Mouse (Mus musculus) MEL (cell line): ENCODE results near the gene Arhgap23. TPM values are rescaled to one million over a fixed set of nuclear protein-coding genes. Genes with fewer than 3 reads are reported as not detected.

ENCODE experiments used
- DNase-seq: peaks from one replicate; pipeline ENCODE4 v3.0.0; 2011; ENCODE audit warnings: low read depth, low spot score
- H3K27ac ChIP-seq: 2 replicates; pipeline ENCODE4 v1.5.1; 2012; ENCODE audit warnings: low read depth, mild to moderate bottlenecking, control low read depth, low read length, moderate library complexity; ENCODE audit not compliant: control insufficient read depth
- H3K27me3 ChIP-seq, 2 experiments: fragments of 150-350 bp in 1 of 2; sonication (generic) in 1 of 2; 2 replicates each; pipeline ENCODE4 v1.6.1; 2012; ENCODE audit warnings: low read length in 2 of 2, mild to moderate bottlenecking in 2 of 2, improper control_type of control experiment in 1 of 2, moderate library complexity in 1 of 2; ENCODE audit not compliant: insufficient read depth in 2 of 2, control insufficient read depth in 1 of 2
- H3K36me3 ChIP-seq, 2 experiments: 2 replicates each; pipeline ENCODE4 v1.6.1; 2012 to 2014; ENCODE audit warnings: low read length in 2 of 2, improper control_type of control experiment in 1 of 2, inconsistent platforms in 1 of 2, mild to moderate bottlenecking in 1 of 2; ENCODE audit not compliant: insufficient read depth in 2 of 2, control insufficient read depth in 1 of 2
- H3K4me1 ChIP-seq, 2 experiments: fragments of 150-350 bp in 1 of 2; sonication (generic) in 1 of 2; 2 replicates each; pipeline ENCODE4 v1.6.1; 2012; ENCODE audit warnings: low read length in 2 of 2, improper control_type of control experiment in 1 of 2, mild to moderate bottlenecking in 1 of 2; ENCODE audit not compliant: insufficient read depth in 2 of 2, control insufficient read depth in 1 of 2
- H3K4me3 ChIP-seq, 2 experiments: fragments of 150-350 bp in 1 of 2; sonication (generic) in 1 of 2; 2 replicates each; pipeline ENCODE4 v1.5.1; 2012; ENCODE audit warnings: low read depth in 2 of 2, low read length in 2 of 2, mild to moderate bottlenecking in 2 of 2, moderate library complexity in 2 of 2, control low read depth in 1 of 2, improper control_type of control experiment in 1 of 2; ENCODE audit not compliant: control insufficient read depth in 1 of 2, insufficient read depth in 1 of 2
- H3K79me2 ChIP-seq: 2 replicates; pipeline ENCODE4 v1.6.1; 2012; ENCODE audit warnings: mild to moderate bottlenecking, low read length, moderate library complexity; ENCODE audit not compliant: control insufficient read depth, poor library complexity, insufficient read depth
- H3K9ac ChIP-seq: 2 replicates; pipeline ENCODE4 v1.6.1; 2012; ENCODE audit warnings: low read depth, mild to moderate bottlenecking, control low read depth, low read length, moderate library complexity; ENCODE audit not compliant: control insufficient read depth, poor library complexity, severe bottlenecking
- H3K9me3 ChIP-seq: fragments of 150-350 bp; sonication (generic); replicated peaks from 2 replicates; pipeline ENCODE4 v1.6.1; 2012; ENCODE audit warnings: mild to moderate bottlenecking, low read length, improper control_type of control experiment, moderate library complexity; ENCODE audit not compliant: insufficient read depth
- BHLHE40 ChIP-seq: IDR thresholded peaks from 2 replicates; pipeline ENCODE4 v1.6.1; 2012; ENCODE audit warnings: low read depth, mild to moderate bottlenecking, inconsistent platforms, low read length, improper control_type of control experiment, borderline replicate concordance
- CHD2 ChIP-seq: IDR thresholded peaks from 2 replicates; pipeline ENCODE4 v1.6.1; 2011; ENCODE audit warnings: low read length, improper control_type of control experiment
- CTCF ChIP-seq, 3 experiments: IDR thresholded peaks in 2 of 3; conservative IDR thresholded peaks in 1 of 3; 2 replicates each; pipeline ENCODE4 v1.5.1; 2011 to 2012; ENCODE audit warnings: low read length in 3 of 3, low read depth in 2 of 3, mild to moderate bottlenecking in 2 of 3, improper control_type of control experiment in 1 of 3, inconsistent platforms in 1 of 3, mixed read lengths in 1 of 3, moderate library complexity in 1 of 3; ENCODE audit not compliant: control insufficient read depth in 1 of 3, insufficient read depth in 1 of 3, poor library complexity in 1 of 3, severe bottlenecking in 1 of 3
- ELF1 ChIP-seq: IDR thresholded peaks from 2 replicates; pipeline ENCODE4 v1.6.1; 2014; ENCODE audit warnings: low read depth, mild to moderate bottlenecking, inconsistent platforms, low read length, improper control_type of control experiment, moderate library complexity
- JUND ChIP-seq: IDR thresholded peaks from 2 replicates; pipeline ENCODE4 v1.6.1; 2011; ENCODE audit warnings: low read depth, mild to moderate bottlenecking, improper control_type of control experiment, low read length
- KAT2A ChIP-seq: conservative IDR thresholded peaks from 2 replicates; pipeline ENCODE4 v1.6.1; 2012; ENCODE audit warnings: low read depth, low read length, improper control_type of control experiment, inconsistent platforms
- MAX ChIP-seq: IDR thresholded peaks from 2 replicates; pipeline ENCODE4 v1.6.1; 2011; ENCODE audit warnings: low read length, improper control_type of control experiment
- MEF2A ChIP-seq: IDR thresholded peaks from 2 replicates; pipeline ENCODE4 v1.6.1; 2014; ENCODE audit warnings: low read depth, mild to moderate bottlenecking, inconsistent platforms, low read length, improper control_type of control experiment; ENCODE audit not compliant: poor library complexity, insufficient replicate concordance, severe bottlenecking; ENCODE audit errors: extremely low read depth
- MXI1 ChIP-seq: IDR thresholded peaks from 2 replicates; pipeline ENCODE4 v1.6.1; 2011; ENCODE audit warnings: mild to moderate bottlenecking, low read depth, low read length, improper control_type of control experiment
- MYB ChIP-seq: IDR thresholded peaks from 2 replicates; pipeline ENCODE4 v1.6.1; 2011; ENCODE audit warnings: mild to moderate bottlenecking, low read depth, low read length, improper control_type of control experiment
- MYC ChIP-seq: IDR thresholded peaks from 2 replicates; pipeline ENCODE4 v1.6.1; 2011; ENCODE audit warnings: low read depth, mild to moderate bottlenecking, low read length, improper control_type of control experiment, moderate library complexity
- NELFE ChIP-seq: IDR thresholded peaks from 2 replicates; pipeline ENCODE4 v1.6.1; 2011; ENCODE audit warnings: low read depth, low read length, improper control_type of control experiment
- NRF1 ChIP-seq: IDR thresholded peaks from 2 replicates; pipeline ENCODE4 v1.6.1; 2014; ENCODE audit warnings: low read depth, mild to moderate bottlenecking, inconsistent platforms, low read length, improper control_type of control experiment, moderate library complexity; ENCODE audit not compliant: poor library complexity, insufficient read depth, severe bottlenecking
- POLR2A ChIP-seq, 2 experiments: IDR thresholded peaks; 2 replicates each; pipeline ENCODE4 v1.6.1; 2011 to 2012; ENCODE audit warnings: low read length in 2 of 2, mild to moderate bottlenecking in 2 of 2, control low read depth in 1 of 2, improper control_type of control experiment in 1 of 2, low read depth in 1 of 2, moderate library complexity in 1 of 2; ENCODE audit not compliant: control insufficient read depth in 1 of 2, insufficient read depth in 1 of 2, poor library complexity in 1 of 2
- POLR2AphosphoS5 ChIP-seq: IDR thresholded peaks from 2 replicates; pipeline ENCODE4 v1.6.1; 2012; ENCODE audit warnings: low read depth, borderline replicate concordance, mild to moderate bottlenecking, inconsistent platforms, low read length, moderate library complexity, mixed read lengths
- RCOR1 ChIP-seq: IDR thresholded peaks from 2 replicates; pipeline ENCODE4 v1.6.1; 2012; ENCODE audit warnings: low read depth, mild to moderate bottlenecking, inconsistent platforms, low read length, improper control_type of control experiment
- SMC3 ChIP-seq: IDR thresholded peaks from 2 replicates; pipeline ENCODE4 v1.6.1; 2011; ENCODE audit warnings: low read depth, low read length, improper control_type of control experiment
- TBP ChIP-seq: IDR thresholded peaks from 2 replicates; pipeline ENCODE4 v1.8.0; 2011; ENCODE audit warnings: low read depth, low read length, improper control_type of control experiment
- UBTF ChIP-seq: IDR thresholded peaks from 2 replicates; pipeline ENCODE4 v1.6.1; 2012; ENCODE audit warnings: low read depth, mild to moderate bottlenecking, inconsistent platforms, low read length, improper control_type of control experiment, moderate library complexity, borderline replicate concordance; ENCODE audit not compliant: insufficient read depth
- USF1 ChIP-seq: IDR thresholded peaks from 2 replicates; pipeline ENCODE4 v1.6.1; 2014; ENCODE audit warnings: low read depth, mild to moderate bottlenecking, inconsistent platforms, low read length, improper control_type of control experiment, moderate library complexity
- ZKSCAN1 ChIP-seq: IDR thresholded peaks from 2 replicates; pipeline ENCODE4 v1.6.1; 2012; ENCODE audit warnings: low read depth, mild to moderate bottlenecking, inconsistent platforms, low read length, improper control_type of control experiment, moderate library complexity
- polyA plus RNA-seq, 2 experiments: library from polyadenylated mRNA; stranded (reverse) in 1 of 2; unstranded in 1 of 2; fragments of >175 nt in 1 of 2; fragments of >200 nt in 1 of 2; gene quantifications; 2 replicates each; pipeline versions ENCODE4 v1.2.1 to v1.2.4; 2012; ENCODE audit warnings: low replicate concordance in 2 of 2, low read depth in 1 of 2; ENCODE audit not compliant: insufficient read length in 2 of 2, insufficient read depth in 1 of 2, missing spikeins in 1 of 2
- total RNA-seq: library from RNA; depleted of rRNA; stranded (reverse); fragments of 300-350 nt; gene quantifications from 2 replicates; pipeline ENCODE4 v1.2.3, GENCODE M21; 2012

Arhgap23 gene
- total and polyA plus RNA-seq, 3 experiments: 1.7 to 7.5 TPM; not detected in 1

GRCm38 (mm10) chr11:97389127-97389526 is 26.2 kb upstream of the Arhgap23 start:
- peaks cover 0 to 34% of the 10 kb centered on the region in 2 experiments; a peak in 2 of 4 replicates for H3K36me3 ChIP-seq
- H3K27me3 ChIP-seq: no peaks in the 10 kb centered on the region
- TF ChIP-seq ZKSCAN1: no peak
- no peak for TF ChIP-seq MAX
- no peak for TF ChIP-seq UBTF
- no peak for TF ChIP-seq BHLHE40
- no peak for TF ChIP-seq MEF2A
- no peak for TF ChIP-seq JUND
- no peak for DNase-seq
- H3K79me2 ChIP-seq: no peaks in the 10 kb centered on the region
- H3K4me3 ChIP-seq: no peak overlapping the region
- no peaks in the 10 kb centered on the region for H3K9me3 ChIP-seq
- no peak overlapping the region for H3K9ac ChIP-seq
- H3K27ac ChIP-seq: no peak overlapping the region
- no peaks in the 10 kb centered on the region for H3K4me1 ChIP-seq

GRCm38 (mm10) chr11:97393658-97394057 is 21.7 kb upstream of the Arhgap23 start:
- H3K4me3 ChIP-seq: no peak overlapping the region
- H3K36me3 ChIP-seq: peaks cover 0 to 21% of the 10 kb centered on the region in 2 experiments; a peak in 2 of 4 replicates
- no peak overlapping the region for H3K9ac ChIP-seq
- no peaks in the 10 kb centered on the region for H3K4me1 ChIP-seq
- TF ChIP-seq CHD2: no peak
- TF ChIP-seq SMC3: no peak
- TF ChIP-seq ZKSCAN1: no peak
- no peak for TF ChIP-seq TBP
- TF ChIP-seq KAT2A: no peak
- TF ChIP-seq MXI1: no peak
- TF ChIP-seq MYC: no peak
- TF ChIP-seq CTCF (IDR thresholded peaks at IDR 0.05 in 2 of 3, conservative IDR thresholded peaks at IDR 0.05 in 1 of 3; ENCODE audit: control insufficient read depth in 1 of 3, insufficient read depth in 1 of 3, low read depth in 2 of 3, low read length in 3 of 3, poor library complexity in 1 of 3, severe bottlenecking in 1 of 3): no peak
- no peak for TF ChIP-seq ELF1
- no peak for TF ChIP-seq NELFE
- no peak for TF ChIP-seq NRF1
- no peak for TF ChIP-seq RCOR1
- no peak for TF ChIP-seq MYB
- TF ChIP-seq USF1: no peak
- TF ChIP-seq POLR2AphosphoS5: no peak
- TF ChIP-seq MEF2A: no peak
- TF ChIP-seq POLR2A (IDR thresholded peaks at IDR 0.05; ENCODE audit: control insufficient read depth in 1 of 2, insufficient read depth in 1 of 2, low read depth in 1 of 2, low read length in 2 of 2, poor library complexity in 1 of 2): no peak
- no peak for TF ChIP-seq MAX
- DNase-seq: no peak
- no peaks in the 10 kb centered on the region for H3K9me3 ChIP-seq
- H3K79me2 ChIP-seq: no peaks in the 10 kb centered on the region
- H3K27ac ChIP-seq: no peak overlapping the region
- no peaks in the 10 kb centered on the region for H3K27me3 ChIP-seq
